Mouse (Mus musculus): ENCODE data around the gene Slc22a6. TPM values are rescaled to one million over a fixed set of nuclear protein-coding genes. Genes with fewer than 3 reads are reported as not detected.

Gene Slc22a6
- total RNA-seq (2021) = 10 to 100 TPM; 12.0 TPM

GRCm38 (mm10) chr19:8617904-8618303, at the start of gene Slc22a6:
Gene Slc22a6 (plus strand): TSS chr19:8618039.
- no peak for DNase-seq

GRCm38 (mm10) chr19:8569453-8569863, 48.4 kb upstream of the Slc22a6 start:
- DNase-seq = peak; percentile 57
- intact Hi-C loops (cut with DNase I) = loop anchor here (2.0 kb wide), 1 partner anchor 21 kb away; the partner anchor contains the start of gene Slc22a8

More at GRCm38 (mm10) chr19:8617904-8618303, at the start of gene Slc22a6:
- intact Hi-C loops (cut with DNase I) = no loop called here

DNA sequence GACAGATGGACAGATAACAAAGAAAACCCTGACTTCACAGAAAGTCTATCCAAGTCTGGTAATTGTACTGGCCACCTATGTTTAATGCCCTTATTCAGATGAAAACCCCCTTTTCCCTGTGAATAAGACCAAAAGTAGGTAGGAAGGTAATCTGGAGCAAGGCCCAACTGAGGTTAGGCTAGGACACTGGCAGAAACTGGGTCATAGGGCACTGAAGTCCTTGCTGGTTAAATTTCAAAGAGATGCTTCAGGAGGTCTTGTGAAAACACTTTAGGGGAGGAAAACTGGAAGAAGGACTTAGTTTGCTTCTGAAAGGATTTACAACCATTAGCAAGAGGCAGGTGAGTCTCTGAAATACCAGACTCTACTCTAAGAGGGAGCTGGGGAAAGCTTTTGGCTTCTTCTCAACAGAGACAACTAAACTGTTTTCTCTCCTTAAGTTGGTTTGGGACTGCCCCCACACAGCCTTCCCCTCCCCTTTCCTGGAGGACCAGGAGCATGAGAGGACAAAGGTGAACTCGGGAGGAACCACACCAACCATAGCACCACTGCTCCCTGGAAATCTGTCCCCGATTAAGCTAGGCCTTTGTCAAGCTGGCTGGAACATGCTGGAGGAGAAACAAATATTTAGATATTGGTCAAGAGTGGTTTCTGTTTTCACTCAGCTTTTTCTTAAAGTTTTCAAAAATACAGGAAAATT, 47.3 kb upstream of the Slc22a6 start:
- no peak for DNase-seq
- intact Hi-C loops (cut with DNase I) = no loop called here

GRCm38 (mm10) chr19:8571746-8572145, 46.1 kb upstream of the Slc22a6 start:
- no peak for DNase-seq
- intact Hi-C loops (cut with DNase I) = no loop called here

GRCm38 (mm10) chr19:8572485-8572884, 45.4 kb upstream of the Slc22a6 start:
- intact Hi-C loops (cut with DNase I) = no loop called here
- no peak for DNase-seq

DNA sequence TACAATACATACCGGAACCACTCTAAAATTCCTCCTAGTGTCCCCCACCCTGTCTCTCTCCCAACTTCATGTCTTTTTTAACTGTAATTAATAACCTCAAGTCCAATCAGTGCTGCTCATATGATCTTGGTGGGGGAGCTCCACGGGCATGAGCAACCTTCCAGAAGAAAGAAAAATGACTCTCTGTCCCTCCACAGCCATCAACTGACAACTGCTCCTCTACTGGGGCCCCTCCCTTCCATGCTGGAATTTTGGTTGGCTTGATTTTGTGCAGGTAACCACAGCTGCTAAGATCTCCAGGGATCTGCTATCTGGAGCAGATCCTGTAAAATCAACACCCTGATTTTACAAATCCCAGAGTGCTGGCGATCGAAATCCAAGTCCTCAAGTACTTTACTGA, 40.4 kb upstream of the Slc22a6 start:
- intact Hi-C loops (cut with DNase I) = no loop called here

GRCm38 (mm10) chr19:8578293-8578969, 39.4 kb upstream of the Slc22a6 start:
- intact Hi-C loops (cut with DNase I) = loop anchor here (2.0 kb wide), 1 partner anchor 104 kb away; no protein-coding TSS in a partner anchor
- peak; percentile 86 for DNase-seq

More for the DNA sequence above, 40.4 kb upstream of the Slc22a6 start:
- DNase-seq = no peak

DNA sequence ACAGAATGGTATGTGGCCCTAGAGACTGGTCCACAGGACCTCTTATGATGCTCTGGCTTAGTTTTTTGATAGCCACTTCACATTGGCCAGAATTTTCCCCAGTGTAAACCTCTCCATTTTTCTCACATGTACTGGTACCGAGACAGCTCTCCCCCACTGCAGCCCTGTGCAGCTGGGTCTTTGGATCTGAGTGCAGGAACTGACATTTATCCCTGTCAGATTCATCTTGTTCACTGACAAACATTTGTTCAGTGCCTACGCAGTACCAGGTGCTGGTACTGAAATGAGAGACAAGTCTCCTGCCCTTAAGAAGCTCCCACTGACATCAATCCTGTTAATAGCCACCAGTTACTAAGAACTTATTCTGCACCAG, 38.9 kb upstream of the Slc22a6 start:
- DNase-seq = no peak
- intact Hi-C loops (cut with DNase I) = loop anchor here (2.0 kb wide), 1 partner anchor 104 kb away; no protein-coding TSS in a partner anchor

GRCm38 (mm10) chr19:8585298-8585697, 32.5 kb upstream of the Slc22a6 start:
- no peak for DNase-seq
- intact Hi-C loops (cut with DNase I) = no loop called here

DNA sequence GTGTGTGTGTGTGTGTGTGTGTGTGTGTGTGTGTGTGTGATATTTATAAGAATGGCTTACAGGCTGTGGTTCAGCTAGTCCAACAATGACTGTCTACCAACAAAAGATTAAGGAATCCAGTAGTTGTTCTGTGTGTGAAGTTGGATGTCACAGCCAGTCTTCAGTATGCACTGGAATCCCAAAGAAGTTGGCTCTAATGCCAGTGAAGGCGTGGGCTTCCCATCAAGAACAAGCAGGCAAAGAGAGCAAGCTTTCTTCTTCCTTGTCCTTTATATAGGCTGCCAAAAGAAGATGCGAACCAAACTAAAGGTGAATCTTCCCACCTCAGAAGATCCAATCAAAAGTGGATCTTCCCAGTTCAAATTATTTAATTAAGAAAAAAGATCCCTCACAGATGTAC, 31.9 kb upstream of the Slc22a6 start:
- intact Hi-C loops (cut with DNase I) = no loop called here
- no peak for DNase-seq

- DNase-seq = no peak
- intact Hi-C loops (cut with DNase I) = no loop called here
Measured at GRCm38 (mm10) chr19:8586350-8586749, 31.5 kb upstream of the Slc22a6 start.

- intact Hi-C loops (cut with DNase I) = no loop called here
- DNase-seq = no peak
Measured at GRCm38 (mm10) chr19:8587315-8587714, 30.5 kb upstream of the Slc22a6 start.

DNA sequence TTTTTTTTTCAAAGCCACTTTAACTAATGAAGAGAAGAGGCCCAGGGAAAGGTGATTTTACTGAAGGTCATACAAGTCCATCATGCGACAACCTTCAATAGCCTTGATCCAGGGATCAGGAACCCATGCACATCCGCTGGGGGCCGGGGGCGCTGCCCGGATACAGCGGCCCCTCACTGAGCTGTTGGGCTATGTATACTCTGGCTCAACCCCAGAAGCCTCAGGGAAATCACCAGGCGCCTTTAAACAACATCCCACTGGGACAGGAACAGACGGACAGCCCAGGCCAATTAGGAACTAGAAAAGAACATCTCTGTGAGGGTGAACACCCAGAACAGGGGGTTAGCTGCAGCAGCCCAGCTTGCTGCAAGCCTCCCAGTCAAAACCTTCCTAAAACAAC, 26.9 kb upstream of the Slc22a6 start, which contains the start of gene Slc22a8:
Gene Slc22a8, plus strand, starts transcription at position 301 of the 400 bp plus-strand sequence.
- no peak for DNase-seq

GRCm38 (mm10) chr19:8592155-8592554, 25.7 kb upstream of the Slc22a6 start:
- intact Hi-C loops (cut with DNase I) = no loop called here
- DNase-seq = no peak

More for the DNA sequence above, 26.9 kb upstream of the Slc22a6 start, which contains the start of gene Slc22a8:
- intact Hi-C loops (cut with DNase I) = loop anchor here (2.0 kb wide), 1 partner anchor 22 kb away; no protein-coding TSS in a partner anchor

DNA sequence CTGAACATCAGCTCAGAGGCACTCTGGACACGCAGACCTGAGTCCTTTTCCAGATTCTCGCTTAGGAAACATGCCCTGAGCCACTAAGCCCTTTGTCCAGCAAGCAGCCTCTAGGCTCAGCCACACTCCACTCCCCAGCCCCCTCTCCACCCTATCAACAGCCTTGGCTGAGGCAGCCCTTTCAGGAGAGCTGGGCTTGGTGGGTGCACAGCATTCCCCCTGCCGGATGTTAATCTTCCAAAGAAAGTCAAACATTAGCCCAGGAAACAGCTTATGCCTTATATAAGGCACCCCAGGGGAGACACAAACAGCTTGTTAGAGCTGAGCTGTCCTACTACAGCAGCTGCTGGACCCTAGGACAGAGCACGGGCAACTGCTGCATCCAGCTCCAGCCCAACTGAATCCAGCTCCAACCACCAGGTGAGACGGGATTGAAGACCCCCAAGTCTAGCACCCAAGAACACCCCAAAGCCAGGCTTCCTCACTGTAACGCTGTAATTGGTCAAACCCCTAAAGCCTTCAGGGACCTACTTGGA, 24.9 kb upstream of the Slc22a6 start:
- intact Hi-C loops (cut with DNase I) = no loop called here
- no peak for DNase-seq

- DNase-seq = no peak
- intact Hi-C loops (cut with DNase I) = no loop called here
Measured at GRCm38 (mm10) chr19:8593833-8594232, 24.0 kb upstream of the Slc22a6 start.

DNA sequence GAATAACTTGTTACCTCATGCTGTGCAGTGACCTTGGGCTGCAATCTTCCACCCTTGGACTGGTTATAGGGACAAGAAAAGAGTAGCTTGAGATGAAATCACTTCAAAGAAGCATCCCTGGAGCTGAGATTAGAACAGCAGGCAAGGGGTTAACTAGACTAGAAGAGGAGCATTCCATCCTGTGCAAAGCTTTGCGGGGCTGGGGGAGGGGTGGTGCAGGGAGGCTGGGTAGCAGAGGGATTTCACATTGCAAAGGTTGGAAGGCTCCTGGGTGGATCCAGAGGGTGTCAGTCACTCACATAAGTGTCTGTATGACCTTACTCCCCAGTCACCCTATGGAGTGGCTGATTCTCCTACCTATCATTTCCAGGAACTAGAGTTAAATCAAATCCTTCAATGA, 23.3 kb upstream of the Slc22a6 start:
- intact Hi-C loops (cut with DNase I) = no loop called here
- DNase-seq = no peak

- no peak for DNase-seq
- intact Hi-C loops (cut with DNase I) = no loop called here
Measured at GRCm38 (mm10) chr19:8597269-8597668, 20.6 kb upstream of the Slc22a6 start.

DNA sequence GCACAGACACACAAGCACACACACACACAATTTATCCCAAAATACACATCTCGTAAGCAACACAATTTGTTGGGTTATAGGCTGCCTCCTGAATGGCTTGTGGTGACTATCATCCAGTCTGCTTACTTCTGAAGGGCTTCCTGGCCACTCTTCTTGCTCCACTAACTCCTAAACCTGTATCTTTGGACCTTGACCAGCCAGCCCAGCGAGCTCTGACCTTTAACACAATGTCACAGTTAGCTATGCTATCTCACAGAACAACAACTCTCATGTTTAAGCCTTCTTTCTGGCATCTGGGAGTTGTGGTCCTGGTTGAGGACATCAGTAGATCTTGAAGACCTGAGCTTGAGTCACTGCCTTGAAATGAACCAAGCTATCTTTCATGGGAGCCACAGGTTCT, 18.6 kb upstream of the Slc22a6 start:
- intact Hi-C loops (cut with DNase I) = no loop called here
- no peak for DNase-seq

GRCm38 (mm10) chr19:8601922-8602321, 15.9 kb upstream of the Slc22a6 start:
- DNase-seq = no peak
- intact Hi-C loops (cut with DNase I) = no loop called here

GRCm38 (mm10) chr19:8602914-8603313, 14.9 kb upstream of the Slc22a6 start:
- DNase-seq = no peak
- intact Hi-C loops (cut with DNase I) = no loop called here
